Mouse (Mus musculus) right cerebral cortex, postnatal 25 days (tissue): ENCODE results near the gene Nipa1.

Experiments
- DNase-seq: peaks from one replicate; pipeline ENCODE4 v3.0.0; 2022

The Nipa1 gene

GRCm38 (mm10) chr7:55998997-55999396 lies 20.8 kb downstream of the Nipa1 start:
- DNase-seq = no peak

- DNase-seq = no peak
Observed at GRCm38 (mm10) chr7:55995013-55995412, 24.7 kb downstream of the Nipa1 start.

DNA sequence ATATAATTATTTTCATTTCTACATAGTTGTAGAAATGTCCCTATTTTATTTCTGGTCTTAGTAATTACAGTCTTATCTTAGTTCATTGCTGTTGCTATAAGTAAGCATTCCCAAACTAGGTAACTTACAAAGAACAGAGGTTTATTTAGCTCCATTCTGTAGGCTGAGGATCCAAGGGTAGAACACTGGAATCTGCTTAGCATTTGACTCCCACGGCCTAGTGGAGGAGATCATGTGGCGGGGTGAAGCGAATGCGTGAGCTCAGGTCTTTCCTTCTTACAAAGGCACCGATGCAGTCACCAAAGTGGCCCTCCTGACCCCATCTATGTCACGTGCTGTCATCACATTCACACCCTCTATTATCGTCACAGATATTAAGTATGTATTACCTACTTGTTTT lies 27.9 kb downstream of the Nipa1 start:
- DNase-seq = no peak

DNA sequence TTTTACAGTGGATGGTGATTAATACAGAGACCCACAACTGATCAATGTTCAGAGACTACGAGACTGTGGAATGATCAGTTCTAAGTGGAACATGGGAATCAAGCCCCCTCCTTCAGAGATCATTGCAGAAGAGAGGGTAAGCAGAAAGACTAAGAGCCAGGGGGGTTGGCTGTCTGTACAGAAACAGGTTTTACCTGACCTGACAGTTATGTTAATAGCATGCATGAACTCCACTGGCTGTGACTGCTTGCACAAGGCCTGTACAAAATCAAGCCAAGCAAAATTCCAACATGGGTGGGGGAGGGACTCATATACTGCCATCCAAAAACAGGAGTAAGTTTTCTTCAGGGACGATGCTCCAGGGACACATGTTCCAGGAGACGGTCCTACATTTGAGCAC lies 28.6 kb downstream of the Nipa1 start:
- DNase-seq = no peak

- peak; percentile 58 for DNase-seq
Observed at GRCm38 (mm10) chr7:55986526-55987214, 33.1 kb downstream of the Nipa1 start.

- DNase-seq = no peak
Observed at GRCm38 (mm10) chr7:55984754-55985153, 35.0 kb downstream of the Nipa1 start.

GRCm38 (mm10) chr7:55983107-55983506 lies 36.6 kb downstream of the Nipa1 start:
- DNase-seq = no peak

DNA sequence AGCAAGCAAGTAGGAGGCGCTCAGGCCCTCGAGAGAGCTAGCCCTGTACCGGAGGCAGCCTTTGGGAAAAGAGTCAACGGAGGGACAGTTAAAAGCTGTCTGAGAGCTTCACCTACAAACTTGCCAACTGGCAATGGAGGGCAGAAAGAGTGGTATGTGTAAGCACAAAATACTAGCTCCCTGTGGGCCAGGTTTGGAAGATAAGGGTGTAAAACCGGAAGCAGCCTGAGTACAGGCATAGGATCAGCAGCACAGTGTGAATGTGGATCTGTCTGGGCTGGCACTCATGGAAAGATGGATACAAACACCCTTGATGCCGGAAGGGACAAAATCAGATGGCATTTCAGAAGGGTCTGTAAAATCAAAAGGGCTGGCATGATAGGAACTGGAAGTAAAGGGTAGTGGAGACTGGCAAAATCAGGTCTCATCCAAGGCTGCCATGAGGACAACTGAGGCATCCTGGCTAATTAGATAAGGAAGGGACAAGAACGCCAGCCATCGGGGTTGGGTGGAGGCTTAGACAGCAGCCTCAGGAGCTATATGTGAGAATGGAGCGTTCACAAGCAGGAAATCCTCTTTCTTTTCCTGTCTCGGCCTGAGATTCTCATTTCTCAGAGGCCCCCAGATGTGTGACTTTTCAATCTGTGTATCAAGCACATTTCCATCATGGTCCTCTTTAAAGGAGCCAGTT lies 37.6 kb downstream of the Nipa1 start:
- no peak for DNase-seq

DNA sequence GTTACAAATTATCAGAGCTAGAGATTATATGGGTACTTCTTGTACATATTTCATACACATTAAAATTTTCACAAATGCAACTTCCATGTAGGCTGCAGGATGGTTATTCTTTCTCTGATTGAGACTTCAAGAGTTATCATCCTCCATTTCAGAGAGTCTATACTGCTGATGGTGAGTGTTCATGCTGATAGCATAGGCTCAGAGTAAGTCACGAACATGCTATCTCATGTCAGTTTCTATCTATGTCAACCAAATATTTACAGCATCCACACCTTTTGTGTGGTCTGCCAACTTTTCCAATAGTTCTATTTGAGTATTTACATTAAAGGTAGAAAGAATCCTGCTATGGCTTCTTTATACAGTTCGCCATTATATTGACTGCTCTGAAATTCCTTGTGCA lies 38.2 kb downstream of the Nipa1 start:
- no peak for DNase-seq

- no peak for DNase-seq
Observed at GRCm38 (mm10) chr7:55974429-55974828, 45.3 kb downstream of the Nipa1 start.

DNA sequence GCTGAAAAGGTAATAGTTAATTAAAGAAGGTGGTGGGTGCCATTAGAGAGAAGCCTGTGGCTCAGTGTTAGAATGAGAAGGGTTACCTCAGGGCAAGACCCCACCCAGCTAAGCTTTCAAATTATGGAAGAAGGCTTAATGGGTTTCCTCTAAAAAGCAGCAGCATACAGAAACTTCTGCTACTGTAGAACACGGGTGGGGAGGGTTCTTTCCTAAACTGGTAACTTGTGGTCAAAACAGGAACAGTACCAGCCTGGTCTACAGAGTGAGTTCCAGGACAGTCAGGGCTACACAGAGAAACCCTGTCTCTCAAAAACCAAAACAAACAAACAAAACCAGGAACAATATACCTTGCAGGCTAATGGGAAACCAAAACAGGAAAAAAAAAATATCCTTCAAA lies 50.3 kb downstream of the Nipa1 start:
- DNase-seq = no peak

GRCm38 (mm10) chr7:55968258-55968901 lies 51.4 kb downstream of the Nipa1 start:
- DNase-seq = no peak

- DNase-seq = no peak
Observed at GRCm38 (mm10) chr7:55966866-55967460, 52.8 kb downstream of the Nipa1 start.

DNA sequence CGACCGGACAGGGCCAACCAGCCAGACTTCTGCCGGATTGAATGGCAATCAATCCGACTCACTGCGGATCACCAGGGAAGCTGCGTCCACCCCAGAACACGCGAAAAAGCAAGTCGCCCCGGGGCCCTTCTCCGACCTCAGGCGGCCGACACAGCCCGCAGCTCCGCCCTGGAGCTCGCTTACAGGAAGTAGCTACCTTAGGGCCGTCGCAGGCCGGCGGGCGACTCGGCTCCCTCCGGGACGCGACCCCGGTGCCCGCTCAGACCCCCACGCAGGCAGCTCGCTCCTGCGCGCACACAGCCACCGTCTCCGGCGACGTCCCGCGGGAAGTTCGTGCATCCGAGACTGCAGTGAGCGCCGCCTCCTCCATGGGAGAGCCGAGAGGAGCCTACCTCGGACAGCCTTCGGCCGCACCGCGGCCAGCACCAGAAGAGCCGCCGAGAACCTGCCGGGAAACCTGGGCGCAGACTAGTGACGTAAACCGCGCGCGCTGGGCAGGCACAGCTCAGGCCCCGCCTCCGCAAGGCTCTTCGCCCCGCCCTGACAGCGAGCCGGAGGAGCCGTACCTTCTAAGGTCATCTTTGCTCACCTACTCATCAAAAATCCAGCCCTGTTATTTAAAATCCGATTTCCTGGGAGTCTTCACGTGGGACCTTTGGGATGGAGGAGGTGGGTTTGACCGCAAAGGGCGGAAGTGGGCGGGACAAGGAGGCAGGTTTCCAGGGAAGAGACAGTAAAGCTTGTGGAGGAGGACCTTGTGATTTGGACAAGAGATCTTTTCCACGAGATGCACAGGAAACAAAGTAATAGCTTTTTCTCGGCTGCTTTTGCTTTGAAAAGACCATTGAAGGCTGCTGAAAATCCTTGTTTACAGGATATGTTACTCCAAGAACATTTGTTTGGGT lies 57.5 kb downstream of the Nipa1 start, which contains the start of gene Nipa2:
Nipa2 (minus strand) TSS at position 473 of the 905 bp plus-strand sequence.
- peak; percentile 94 for DNase-seq

- DNase-seq = no peak
Observed at GRCm38 (mm10) chr7:55960506-55960905, 59.2 kb downstream of the Nipa1 start.

GRCm38 (mm10) chr7:55959801-55960200 lies 60.0 kb downstream of the Nipa1 start:
- no peak for DNase-seq

DNA sequence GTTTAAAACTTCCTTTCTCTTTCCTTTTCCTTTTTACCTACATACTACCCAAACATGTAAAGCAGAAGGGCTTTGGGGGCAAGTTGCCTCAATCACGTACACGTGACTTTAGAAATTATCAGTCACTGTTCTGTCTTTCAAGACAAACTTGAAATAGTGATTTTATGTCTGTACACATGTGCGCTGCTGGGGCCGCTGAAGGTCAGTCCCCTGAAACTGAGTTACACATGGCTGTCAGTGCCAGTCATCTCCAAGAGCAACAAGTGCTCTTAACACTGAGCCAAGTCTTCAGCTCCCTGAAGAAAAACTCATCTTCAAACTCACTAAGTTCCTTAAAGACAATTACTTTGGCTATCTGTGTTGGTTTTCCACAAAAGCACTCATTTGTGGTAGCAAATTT lies 61.8 kb downstream of the Nipa1 start:
- DNase-seq = no peak

DNA sequence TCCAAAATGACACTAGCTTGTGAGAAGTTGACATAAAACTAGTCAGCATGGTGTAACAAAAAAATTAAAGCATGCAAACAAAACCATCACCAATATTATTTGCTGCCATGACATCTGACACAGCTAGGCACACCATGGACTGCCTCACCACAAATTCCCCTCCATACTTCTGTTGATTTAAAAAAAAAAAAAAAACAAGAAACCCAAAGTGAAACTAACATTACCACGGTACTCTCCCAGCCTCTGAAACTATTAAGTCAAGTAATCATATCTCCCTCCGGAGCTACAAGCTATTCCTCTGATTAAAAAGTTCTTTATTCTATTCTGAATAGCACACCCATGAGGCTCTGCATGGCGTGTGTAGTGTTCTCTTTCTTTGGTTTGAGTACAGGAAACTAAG lies 62.6 kb downstream of the Nipa1 start:
- no peak for DNase-seq

DNA sequence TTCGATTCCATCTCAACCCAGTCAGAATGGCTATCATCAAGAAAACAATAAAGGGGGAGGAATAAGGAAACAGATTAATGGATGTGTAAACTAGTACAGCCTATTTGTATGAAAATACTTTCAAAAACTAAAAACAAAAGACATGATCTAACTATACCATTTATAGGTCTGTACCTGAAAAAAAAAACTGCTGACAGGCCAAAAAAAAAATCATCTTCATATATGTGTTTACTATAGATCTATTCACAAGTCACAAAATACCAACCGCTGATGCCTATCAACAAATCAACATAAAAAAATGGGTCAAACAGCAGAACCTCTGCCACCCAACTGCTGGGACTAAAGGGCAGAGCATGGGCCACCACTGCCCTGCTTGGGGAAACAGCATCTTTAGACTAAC lies 63.7 kb downstream of the Nipa1 start:
- no peak for DNase-seq

DNA sequence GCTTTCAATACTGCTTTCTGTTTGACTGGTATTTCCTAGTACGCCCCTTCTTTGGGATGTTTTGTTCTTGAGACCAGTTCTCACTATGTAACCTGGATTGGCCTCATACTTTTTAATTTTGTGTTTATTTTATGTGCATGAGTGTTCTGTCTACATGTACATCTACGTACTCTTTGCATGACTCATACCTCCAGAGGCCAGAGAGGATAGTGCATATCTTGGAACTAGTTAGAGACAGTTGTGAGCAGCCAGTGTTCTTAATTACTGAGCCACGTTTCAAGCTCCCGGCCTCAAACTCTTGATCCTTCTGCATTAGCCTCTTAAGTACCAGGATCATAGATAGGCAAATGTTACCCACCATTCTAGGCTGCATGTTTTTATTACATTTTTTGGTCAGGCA lies 81.4 kb downstream of the Nipa1 start:
- DNase-seq = no peak

DNA sequence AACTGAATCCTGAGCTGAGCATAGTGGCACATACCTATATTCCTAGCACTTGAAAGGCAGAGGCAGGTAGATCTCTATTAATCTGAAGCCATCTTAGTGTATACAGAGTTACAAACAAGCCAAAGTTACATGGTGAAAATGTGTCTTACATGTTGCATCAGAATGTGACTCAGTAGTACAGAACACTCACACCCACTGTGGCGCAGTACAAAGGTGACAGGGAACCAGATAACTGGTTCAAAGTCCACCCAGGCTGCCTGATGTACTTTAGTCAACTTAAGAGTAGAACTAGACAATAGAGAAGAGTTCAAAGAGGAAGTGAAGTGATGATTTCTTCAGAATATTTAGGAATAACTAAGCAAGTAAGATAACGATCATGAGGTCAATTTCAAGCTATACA lies 84.7 kb downstream of the Nipa1 start:
- DNase-seq = no peak

GRCm38 (mm10) chr7:55928649-55929048 lies 91.1 kb downstream of the Nipa1 start:
- DNase-seq = no peak
